Mouse (Mus musculus): ENCODE results near the gene Cbfa2t2.

GRCm38 (mm10) chr2:154412018-154412666 is 24.1 kb upstream of the Cbfa2t2 start:
- TF ChIP-seq POLR2A (IDR thresholded peaks at IDR 0.05; ENCODE audit: low read depth, low read length) (no peak), CTCF (IDR thresholded peaks at IDR 0.05; ENCODE audit: borderline replicate concordance, insufficient read depth, low read length) (no peak)
